Mouse (Mus musculus): ENCODE measurements around the gene Pla2g4d. TPM values are rescaled to one million over a fixed set of nuclear protein-coding genes. Genes with fewer than 3 reads are reported as not detected.
"Not testable (repeated sequence)": the region's sequence is repeated elsewhere in the genome, so short reads cannot be mapped to it uniquely, and the experiment has no call there.

The Pla2g4d gene
- total RNA-seq, 2 experiments from 2014 or later: not detected

DNA sequence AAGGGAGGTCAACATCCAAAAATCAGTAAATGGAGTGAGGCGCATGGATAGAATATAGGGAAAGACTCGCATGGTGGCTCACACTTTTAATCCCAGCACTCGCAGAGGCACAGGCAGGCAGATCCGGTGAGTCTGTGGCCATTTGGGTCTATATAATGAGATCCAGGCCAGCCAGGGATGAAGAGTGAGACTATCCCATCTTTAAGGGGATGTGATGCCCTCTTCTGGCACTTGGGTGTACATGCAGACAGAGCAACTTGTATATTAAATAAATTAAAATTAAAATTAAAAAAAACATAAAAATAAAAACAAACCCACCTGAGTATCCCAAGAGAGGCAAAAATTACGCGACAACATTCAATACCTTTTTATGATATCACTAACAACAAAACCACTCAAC lies 23.5 kb downstream of the Pla2g4d start:
- intact Hi-C loops (cut with DNase I): loop anchor here (10.0 kb wide), 1 partner anchor 91 kb away; no protein-coding TSS in a partner anchor
- DNase-seq (ENCODE audit: low spot score in 2 of 2): peak in 1 of 2 experiments; percentile 21

DNA sequence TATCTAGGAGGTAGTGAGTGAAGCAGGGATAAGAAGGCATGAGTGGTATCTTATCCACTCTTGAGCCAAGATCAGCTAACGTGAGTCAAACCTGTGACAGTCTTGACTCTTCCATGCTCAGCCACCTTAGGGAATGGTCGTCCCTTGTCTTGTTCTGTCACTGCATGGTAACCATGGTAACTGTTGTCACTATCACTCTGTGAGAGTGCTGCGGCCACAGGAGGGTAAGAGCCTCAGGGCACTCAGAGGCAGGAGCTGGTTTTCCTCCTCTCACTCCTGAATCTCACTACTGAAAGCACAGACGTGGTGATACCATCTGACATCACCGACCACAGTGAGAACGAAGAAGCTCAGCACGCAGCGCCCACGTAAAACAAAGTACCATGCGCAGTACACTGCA lies 24.1 kb downstream of the Pla2g4d start:
- DNase-seq (ENCODE audit: low spot score in 2 of 2): no peak
- intact Hi-C loops (cut with DNase I): loop anchor here (10.0 kb wide), 1 partner anchor 90 kb away; no protein-coding TSS in a partner anchor

DNA sequence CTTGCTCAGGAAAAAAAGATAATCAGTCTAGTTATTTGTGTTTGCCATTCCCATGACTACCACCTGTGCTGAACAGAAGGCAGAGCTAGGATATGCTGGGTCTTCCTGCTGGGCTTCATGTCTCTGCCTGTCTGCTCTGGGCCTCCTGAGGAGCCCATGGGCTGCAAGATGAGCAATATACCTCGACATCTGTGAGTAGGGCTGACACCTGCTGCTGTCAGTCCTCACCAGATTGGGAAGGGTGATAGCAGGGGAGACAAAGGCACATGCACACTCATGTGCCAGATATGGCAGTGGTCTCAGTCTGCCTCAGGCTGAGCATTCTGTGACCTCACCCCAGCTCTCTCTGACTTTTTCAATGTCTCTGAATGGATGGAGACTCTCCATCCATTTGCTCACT lies 26.1 kb downstream of the Pla2g4d start:
- intact Hi-C loops (cut with DNase I): loop anchor here (10.0 kb wide), 1 partner anchor 88 kb away; no protein-coding TSS in a partner anchor
- no peak for DNase-seq (ENCODE audit: low spot score in 2 of 2)

DNA sequence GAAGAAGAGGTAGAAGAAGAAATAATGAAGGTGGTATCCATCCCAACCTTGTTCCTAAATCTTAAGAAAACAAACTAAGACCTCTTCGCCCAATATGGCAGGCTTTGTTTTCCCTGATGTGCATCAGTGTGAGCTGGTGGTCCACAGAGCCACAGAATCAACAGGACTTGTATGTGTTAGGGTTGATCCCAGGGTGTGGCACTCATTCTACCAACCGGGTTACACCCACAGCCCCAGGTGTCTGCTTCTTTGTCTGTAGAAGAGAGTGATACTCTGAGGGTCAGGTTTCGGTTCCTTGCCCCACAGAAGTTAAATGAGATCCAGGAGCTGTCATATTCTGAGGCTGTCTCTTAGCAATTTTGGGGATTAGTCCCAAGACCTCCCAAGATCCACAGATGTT lies 27.7 kb downstream of the Pla2g4d start:
- intact Hi-C loops (cut with DNase I): loop anchor here (10.0 kb wide), 1 partner anchor 87 kb away; no protein-coding TSS in a partner anchor

DNA sequence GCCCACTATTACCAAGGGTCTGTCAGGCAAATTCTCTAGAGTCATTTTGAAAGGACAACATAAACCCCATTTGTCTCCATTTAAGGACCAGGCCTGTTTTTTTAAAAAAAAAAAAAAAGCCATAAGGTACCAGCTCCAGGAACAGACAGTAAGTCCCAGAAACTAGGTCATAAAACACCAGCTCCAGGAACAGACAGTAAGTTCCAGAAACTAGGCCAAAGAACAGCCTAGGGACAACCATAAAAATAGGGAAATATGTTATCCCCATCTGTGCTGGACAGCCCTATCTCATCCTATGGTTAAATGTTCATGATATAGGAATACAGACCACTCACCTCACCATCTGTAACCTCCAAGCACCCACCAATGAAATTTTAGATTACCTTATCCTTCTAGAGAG lies 32.7 kb downstream of the Pla2g4d start:
- no peak for DNase-seq (ENCODE audit: low spot score in 2 of 2)
- intact Hi-C loops (cut with DNase I): no loop called here

More for the DNA sequence above, 27.7 kb downstream of the Pla2g4d start:
- no peak for DNase-seq (ENCODE audit: low spot score in 2 of 2)

DNA sequence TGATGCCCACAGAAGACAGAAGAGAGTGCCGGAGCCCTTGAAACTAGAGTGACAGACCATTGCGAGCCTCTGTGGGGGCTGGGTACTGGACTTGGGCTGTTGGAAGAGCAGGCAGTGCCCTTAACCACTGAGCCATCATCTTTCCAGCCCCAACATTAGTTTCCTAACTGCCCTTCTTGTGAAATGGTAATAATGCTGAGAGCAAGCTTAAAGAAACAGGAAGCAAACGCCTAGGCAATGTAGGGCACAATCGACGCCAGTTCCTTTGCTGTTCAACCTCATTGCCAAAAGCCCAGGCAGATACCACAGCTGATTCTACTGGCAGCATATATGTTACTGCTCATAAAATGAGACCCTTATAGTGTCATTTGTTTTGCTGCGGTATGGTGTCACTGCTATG lies 36.4 kb downstream of the Pla2g4d start:
- intact Hi-C loops (cut with DNase I): no loop called here

DNA sequence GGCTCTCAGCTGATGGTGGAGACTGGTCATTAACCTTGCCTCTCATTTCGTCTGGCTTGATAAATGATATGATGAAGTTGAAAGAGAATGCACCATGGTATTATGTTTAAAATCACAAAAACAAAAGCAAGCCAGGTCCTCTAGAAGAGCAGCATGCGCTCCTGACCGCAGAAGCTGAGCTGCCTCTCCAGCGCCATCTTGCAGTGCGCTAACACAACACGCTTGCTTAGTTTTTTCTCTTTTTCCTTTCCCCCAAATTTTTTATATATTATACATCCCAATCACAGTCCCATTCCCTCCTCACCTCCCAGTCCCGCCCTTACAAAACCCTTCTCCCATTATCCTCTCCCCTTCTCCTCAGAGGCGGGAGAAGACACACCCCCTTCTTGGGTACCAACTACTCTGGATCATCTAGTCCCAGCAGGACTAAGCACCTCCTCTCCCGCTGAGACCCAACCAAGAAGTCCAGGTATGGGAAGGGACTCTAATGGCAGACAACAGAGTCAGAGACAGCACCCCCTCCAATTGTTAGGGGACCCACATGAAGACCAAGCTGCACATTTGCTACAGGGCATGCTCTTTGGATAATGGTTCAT lies 43.5 kb downstream of the Pla2g4d start:
- DNase-seq (ENCODE audit: low spot score in 2 of 2): no peak
- intact Hi-C loops (cut with DNase I): no loop called here

More for the DNA sequence above, 36.4 kb downstream of the Pla2g4d start:
- no peak for DNase-seq (ENCODE audit: low spot score in 2 of 2)

DNA sequence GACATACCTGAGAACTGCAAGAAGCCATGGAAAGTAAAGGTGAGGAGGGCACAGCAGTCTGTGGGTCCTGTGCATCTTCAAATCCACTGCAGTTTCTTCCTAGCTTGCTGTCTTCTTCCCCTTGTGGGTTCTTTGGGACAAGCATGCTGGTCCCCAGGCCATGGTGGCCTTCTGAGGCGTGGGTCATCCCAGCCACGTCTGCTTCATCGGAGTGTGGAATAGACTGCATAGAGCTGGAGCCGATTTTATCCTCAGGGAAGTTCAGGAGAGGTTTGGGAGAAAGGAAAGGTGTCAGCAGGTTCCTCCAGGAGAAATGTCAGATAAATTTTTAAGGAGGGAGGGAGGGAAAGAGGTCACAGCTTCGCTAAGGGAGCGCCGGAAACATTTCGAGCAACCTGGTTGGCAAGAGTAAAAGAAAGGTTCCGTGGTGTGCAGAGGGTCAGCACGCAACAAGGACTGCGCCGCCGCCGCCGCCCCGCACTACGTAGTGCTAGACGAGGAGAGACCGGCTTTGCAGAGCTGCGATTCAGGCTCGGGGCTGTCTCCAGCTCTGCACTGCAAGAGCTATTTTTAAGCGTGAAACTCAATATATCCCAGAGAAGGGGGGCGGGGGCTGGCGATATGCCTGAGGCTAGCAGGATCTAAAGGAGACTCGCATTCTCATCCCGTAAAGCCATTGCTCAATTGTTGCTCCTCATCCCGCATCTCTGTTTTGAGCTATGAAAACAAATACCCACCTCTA lies 44.1 kb downstream of the Pla2g4d start, which contains the start of gene Pla2g4e:
Gene Pla2g4e, minus strand, starts transcription at position 657 of the 742 bp plus-strand sequence.
- peak; percentile 52 to 72 for DNase-seq (ENCODE audit: low spot score in 2 of 2)
- intact Hi-C loops (cut with DNase I): no loop called here

DNA sequence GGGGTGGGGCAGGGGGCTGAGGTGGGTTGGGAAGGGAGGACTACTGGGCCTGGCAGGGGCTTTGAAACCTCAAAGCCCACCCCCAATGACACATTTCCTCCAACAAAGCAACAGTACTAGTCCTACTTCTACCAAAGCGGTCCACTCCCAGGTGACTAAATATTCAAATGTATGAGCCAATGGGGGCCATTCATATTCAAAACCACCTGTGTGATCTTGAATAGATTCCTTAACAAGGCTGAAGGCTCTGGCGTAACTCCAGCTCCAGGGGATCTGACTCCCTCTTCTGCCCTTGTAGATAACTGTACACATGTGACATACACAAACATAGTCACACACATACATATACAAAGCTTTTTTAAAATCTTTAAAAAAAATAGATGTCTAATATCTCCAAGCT lies 45.0 kb downstream of the Pla2g4d start:
- peak in 1 of 2 experiments; percentile 47 for DNase-seq (ENCODE audit: low spot score in 2 of 2)
- intact Hi-C loops (cut with DNase I): no loop called here

DNA sequence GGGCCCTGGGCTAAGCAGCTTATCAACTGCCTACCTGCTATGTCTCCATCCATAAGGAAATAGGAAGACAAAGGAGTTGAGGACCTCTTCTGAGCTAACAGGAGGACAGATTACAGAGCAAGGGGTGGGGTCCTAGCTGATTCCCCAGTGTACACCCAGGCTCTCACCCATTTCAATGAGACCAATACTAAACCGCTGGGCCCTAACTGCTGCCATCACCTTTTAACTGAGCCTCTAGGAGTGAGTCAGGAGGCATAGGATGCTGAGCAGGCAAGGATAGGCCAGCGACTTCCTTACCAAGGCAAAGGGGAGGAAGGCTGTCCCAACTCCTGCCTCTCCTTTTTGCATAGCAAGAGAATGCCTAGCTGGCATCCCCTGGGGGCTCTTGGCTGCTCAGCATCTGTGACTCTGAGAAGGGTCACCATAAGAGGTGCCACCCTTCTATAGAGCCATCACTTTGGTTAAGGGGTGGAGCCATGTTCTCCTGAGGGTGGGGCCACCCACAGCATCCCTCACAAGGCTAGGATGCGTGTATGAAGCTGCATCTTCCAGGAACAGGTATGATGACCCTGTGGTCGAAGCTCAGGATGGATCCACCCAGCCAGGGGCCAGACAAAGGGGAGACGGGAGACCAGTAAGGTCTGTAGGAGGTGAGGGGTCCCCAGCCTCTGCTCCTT lies 46.1 kb downstream of the Pla2g4d start:
- intact Hi-C loops (cut with DNase I): no loop called here
- peak in 1 of 2 experiments; percentile 54 for DNase-seq (ENCODE audit: low spot score in 2 of 2)

DNA sequence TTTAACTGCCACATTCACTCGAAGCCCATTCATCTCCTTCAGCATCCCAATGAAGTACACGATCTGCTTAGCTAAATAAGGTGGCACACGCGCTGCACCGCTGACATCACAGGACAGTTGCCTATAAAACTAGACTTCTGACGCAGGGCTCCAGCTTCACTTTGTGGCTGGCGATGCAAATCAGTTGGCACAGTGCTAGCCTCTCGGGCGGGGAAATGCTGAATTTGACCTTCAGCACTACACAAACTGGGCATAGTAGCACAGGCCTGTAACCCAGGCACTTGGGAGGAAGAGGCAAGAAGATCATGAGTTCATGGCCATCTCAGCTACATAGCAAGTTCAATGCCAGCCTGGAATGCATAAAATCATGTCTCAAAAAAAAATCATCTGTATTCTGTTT lies 50.3 kb downstream of the Pla2g4d start:
- intact Hi-C loops (cut with DNase I); DNase-seq (ENCODE audit: low spot score in 2 of 2): not testable (repeated sequence)

DNA sequence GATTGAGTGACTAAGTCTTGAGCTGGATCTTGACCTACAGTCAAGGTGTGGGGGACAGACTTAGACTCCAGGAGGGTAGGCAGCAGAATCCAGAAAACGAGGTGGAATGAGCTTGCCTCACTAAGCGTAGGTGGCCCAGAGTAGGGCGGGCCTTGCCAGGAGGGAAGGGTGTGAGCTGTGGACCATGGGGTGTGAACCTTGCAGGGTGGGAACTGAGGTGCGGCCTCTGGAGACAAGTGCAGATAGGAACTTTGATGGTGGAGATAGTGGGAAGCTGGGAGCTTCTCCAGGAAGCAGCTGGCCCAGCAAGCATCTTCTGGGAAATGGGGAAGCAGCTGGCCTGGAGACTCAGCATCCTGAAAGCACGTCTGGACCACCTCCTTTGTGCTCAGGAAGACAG lies 51.2 kb downstream of the Pla2g4d start:
- DNase-seq (ENCODE audit: low spot score in 2 of 2): no peak
- intact Hi-C loops (cut with DNase I): no loop called here

DNA sequence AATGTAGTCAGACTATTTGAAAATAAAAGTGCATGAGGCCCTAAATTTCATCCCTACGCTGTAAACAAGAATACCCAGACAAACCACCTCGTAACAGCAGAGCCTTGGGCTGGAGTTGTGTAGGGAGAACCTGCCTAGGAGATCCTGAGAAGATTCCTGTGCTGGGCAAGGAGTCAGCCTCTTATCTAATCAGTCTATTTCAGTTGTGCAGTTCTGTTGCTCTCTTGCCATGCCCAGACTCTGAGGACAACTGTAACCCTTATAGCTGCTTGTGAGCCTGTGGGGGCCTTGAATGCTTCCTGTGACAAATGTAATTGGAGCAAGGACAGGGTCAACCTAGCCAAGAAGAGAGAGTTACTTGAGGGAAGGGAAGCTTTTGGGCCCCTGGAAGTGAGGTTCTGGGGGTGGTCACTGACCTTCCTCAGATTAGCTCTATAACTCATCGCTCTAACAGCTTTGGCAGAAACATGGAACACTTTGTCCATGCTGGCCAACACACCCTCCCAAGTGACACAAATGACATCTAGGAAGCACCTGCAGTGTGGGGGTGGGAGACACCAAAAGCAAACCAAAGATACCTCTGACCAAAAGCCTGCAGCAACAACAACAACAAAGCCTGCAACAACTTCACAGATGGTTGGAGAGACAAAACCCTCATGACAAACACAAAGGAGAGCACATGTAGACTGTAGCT lies 52.9 kb downstream of the Pla2g4d start:
- intact Hi-C loops (cut with DNase I): no loop called here
- no peak for DNase-seq (ENCODE audit: low spot score in 2 of 2)

DNA sequence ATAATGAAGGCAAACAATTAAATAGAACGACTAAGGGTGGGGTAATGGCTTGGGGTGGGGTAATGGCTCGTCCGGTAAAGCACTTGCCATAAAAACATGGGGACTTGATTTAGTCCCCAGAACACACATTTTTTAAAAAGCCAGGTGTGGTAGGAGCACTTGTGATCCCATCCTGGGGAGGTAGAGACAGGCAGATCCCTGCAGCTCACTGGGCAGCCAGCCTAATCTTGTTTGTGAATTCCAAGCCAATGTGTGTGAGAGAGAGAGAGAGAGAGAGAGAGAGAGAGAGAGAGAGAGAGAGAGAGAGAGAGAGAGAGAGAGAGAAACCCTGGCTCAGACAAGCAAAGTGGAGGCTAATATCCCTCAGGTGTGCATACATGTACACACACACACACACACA lies 53.6 kb downstream of the Pla2g4d start:
- no peak for DNase-seq (ENCODE audit: low spot score in 2 of 2)
- intact Hi-C loops (cut with DNase I): no loop called here

DNA sequence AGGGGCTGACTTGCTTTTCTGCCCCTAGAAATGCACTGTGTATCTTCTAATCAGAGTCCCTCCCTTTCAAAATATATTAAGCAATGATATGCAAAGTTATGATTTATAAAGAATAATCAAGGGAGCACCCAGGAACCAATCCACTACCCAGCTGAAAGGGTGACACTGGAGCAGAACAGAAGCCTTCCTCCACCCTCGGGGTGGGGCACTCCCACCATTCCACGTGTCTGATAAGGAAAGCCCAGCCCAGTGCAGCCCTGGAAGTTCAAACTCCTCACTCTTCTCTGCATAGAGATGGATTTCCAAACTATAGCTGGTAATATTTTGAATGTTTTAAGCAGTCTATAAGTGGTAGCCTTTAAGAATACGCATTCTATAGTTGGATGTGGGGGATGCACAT lies 57.4 kb downstream of the Pla2g4d start:
- intact Hi-C loops (cut with DNase I): no loop called here
- no peak for DNase-seq (ENCODE audit: low spot score in 2 of 2)

Other genes starting within 250 kb of the Pla2g4d start
- 10 to 100 TPM; 13.2 to 18.8 TPM for gene Ehd4, start 134.6 kb downstream of the Pla2g4d start, total RNA-seq (2021)
- 10 to 100 TPM; 18.9 to 21.8 TPM for gene Pla2g4e, start 43.9 kb downstream of the Pla2g4d start, total RNA-seq (2021)
- not detected for gene Pla2g4f, start 25.0 kb upstream of the Pla2g4d start, total RNA-seq (2021)
- gene Vps39, start 63.9 kb upstream of the Pla2g4d start, total RNA-seq (2021): 10 to 100 TPM; 68.7 to 69.9 TPM
- 10 to 100 TPM; 12.6 to 15.7 TPM for gene Ganc, start 114.7 kb upstream of the Pla2g4d start, total RNA-seq (2021)
- 10 to 100 TPM; 41.3 to 44.4 TPM for gene Tmem87a, start 114.9 kb upstream of the Pla2g4d start, total RNA-seq (2021)
- 1 to 10 TPM; 5.8 to 6.7 TPM for gene Capn3, start 166.8 kb upstream of the Pla2g4d start, total RNA-seq (2021)

Data from left cerebral cortex, postnatal 25 days (tissue).